Mouse (Mus musculus) spleen, postnatal 14 days (tissue): Measurements from ENCODE around the gene Ppp1r3d.

Source experiments
- DNase-seq, 2 experiments: peaks; one replicate each; pipeline ENCODE4 v3.0.0; 2021 to 2022; ENCODE audit warnings: low spot score in 2 of 2

Gene Ppp1r3d

DNA sequence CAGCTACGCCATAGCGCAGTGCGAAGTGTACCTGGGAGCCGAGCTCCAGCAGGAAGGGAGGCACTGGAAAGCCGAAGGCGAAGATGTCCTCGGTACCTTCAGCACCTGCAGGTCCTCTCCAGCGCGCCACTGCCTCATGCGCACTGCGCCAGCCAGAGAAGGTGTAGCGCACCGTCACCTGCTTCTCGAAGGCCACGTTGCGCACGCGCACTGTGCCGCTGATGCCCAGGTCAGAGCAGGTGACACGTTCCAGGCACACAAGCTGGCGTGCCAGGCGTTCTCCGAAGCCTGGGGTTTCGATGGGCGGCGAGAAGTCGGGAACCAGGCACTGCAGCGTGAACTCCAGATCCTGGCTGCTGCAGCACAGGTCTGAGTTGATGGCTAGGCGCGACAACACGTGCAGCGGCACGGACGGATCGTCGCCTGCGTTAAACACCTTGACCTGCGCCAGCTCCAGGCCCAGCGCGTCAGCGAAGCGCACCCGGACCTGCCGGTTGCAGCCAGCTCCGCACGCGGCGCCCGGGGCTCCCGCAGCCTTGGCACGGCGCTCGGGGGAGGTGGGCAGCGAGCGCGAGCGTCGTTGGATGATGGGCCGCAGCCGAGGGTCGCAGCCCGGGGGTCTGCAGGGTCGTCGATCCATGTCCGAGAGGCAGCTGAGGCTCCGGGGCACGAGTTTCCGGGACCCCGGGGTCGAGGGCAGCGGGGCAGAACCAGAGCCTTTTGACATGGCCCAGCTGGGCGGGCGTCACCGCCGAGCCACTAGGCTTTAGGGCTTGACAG, 601 bp downstream of the Ppp1r3d start:
- DNase-seq, result no peak

- DNase-seq, result no peak
These were observed 1.2 kb downstream of the Ppp1r3d start for GRCm38 (mm10) chr2:178413081-178413480.

DNA sequence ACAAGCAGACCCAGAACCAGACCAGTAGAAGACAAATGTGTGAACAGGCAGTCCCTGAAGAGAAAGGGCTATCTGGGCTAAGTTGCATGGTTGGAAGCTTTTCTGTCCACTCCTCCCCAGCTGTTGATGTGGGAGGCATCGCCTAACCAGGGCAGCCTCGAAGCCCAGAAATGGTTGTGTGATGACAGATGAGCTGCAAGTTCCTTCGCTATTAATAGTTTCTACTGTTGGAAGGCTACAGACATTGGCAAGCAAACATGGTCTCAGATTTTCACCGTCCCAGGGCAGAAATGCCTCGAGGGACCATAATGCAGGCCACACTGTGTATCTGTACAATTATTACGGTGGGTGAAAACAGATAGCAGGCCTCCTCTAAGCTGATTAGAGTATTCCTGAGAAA, 1.7 kb downstream of the Ppp1r3d start:
- DNase-seq, result no peak

GRCm38 (mm10) chr2:178410286-178410685, 4.0 kb downstream of the Ppp1r3d start:
- no peak for DNase-seq

DNA sequence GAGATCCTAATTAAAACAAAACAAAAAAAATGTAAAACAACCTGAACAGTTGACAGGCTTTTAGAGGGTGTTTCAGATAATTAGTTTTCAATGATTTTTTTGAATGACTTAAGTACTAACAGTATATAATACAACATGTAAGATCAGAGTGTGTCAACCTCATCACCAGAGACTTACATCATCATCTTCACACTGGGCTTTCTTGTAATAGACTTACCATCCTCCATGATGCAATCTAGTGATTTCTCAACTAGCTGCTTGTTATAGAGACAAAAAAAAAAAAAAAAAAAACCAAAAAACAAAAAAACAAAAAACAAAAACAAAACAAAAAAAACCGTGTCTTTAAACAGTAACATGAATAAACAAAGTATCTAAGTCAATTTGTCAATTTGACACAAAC, 5.2 kb downstream of the Ppp1r3d start:
- DNase-seq, result no peak

GRCm38 (mm10) chr2:178407053-178407815, 7.0 kb downstream of the Ppp1r3d start, which contains the start of gene Sycp2:
Sycp2 (minus strand) TSS chr2:178407685.
- DNase-seq, result no peak
